Mouse (Mus musculus) E14TG2a.4 (cell line): ENCODE measurements at regions not wholly inside any gene's neighbourhood (a gene's known extent, or its start where the extent isn't known, plus 50 kb on each side); places are given as distances from the start of the nearest gene placed in this dataset.

Source experiments
- CTCF ChIP-seq: conservative IDR thresholded peaks from 2 replicates; pipeline ENCODE4 v1.5.1; 2014; ENCODE audit warnings: low read length
- NANOG ChIP-seq: IDR thresholded peaks from 2 replicates; pipeline ENCODE4 v1.6.1; 2014; ENCODE audit warnings: borderline replicate concordance, low read length, mixed read lengths
- POU5F1 ChIP-seq: IDR thresholded peaks from 2 replicates; pipeline ENCODE4 v1.6.1; 2014; ENCODE audit warnings: low read length, borderline replicate concordance

DNA sequence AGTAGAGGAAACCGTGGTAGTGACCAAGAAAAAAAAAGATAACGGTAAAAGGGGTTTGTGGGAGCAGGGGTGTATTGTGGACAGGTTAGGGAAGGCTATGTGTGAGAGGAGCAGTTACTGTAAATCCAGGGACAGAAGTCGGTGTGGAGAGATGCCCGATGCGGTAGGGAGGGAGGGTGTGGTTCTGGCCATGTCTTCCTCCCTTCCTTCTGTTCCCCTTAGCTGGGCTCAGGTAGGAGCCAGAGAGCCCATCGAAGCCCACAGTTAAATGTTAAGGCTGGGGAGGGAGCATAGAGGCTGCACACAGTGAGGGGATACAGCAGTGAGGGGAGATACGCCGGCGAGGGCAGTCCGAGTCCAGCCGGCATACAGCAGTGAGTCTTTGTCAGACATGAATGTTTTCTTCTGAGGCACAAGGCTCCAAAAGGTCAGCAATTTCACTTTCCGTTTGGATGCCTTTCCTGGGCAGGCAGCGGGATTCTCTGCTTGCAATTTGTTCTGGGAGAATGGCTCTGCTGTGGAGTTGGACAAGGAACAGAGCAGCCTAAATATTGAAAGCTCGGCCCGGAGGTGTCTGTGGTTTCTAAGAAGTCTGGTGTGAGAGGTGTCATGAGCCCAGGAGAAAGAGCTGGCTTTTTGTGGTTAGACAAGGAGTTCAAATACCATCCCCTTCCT is 244.5 kb downstream of the Hhipl2 start:
- TF ChIP-seq CTCF: no peak
- no peak for TF ChIP-seq NANOG
- TF ChIP-seq POU5F1: no peak
